Mouse (Mus musculus) urinary bladder, postnatal 36 days (tissue): ENCODE data around the gene Depp1.

Source experiments
- DNase-seq, 2 experiments: peaks; one replicate each; pipeline ENCODE4 v3.0.0; 2022; ENCODE audit warnings: low spot score in 2 of 2, mixed read lengths in 1 of 2

Depp1 gene

GRCm38 (mm10) chr6:116647763-116648162 lies 2.6 kb upstream of the Depp1 start:
- DNase-seq = peak in 1 of 2 experiments; percentile 68

GRCm38 (mm10) chr6:116649811-116650210 lies 598 bp upstream of the Depp1 start:
- DNase-seq = peak in 1 of 2 experiments; percentile 41

- peak in 1 of 2 experiments; percentile 46 for DNase-seq
Observed at GRCm38 (mm10) chr6:116651437-116652118, 1.2 kb downstream of the Depp1 start.

GRCm38 (mm10) chr6:116653191-116653590 lies 2.8 kb downstream of the Depp1 start:
- no peak for DNase-seq

- DNase-seq = peak in 1 of 2 experiments; percentile 61
Observed at GRCm38 (mm10) chr6:116653684-116654454, 3.5 kb downstream of the Depp1 start.

- DNase-seq = no peak
Observed at GRCm38 (mm10) chr6:116663364-116663763, 13.0 kb downstream of the Depp1 start.

DNA sequence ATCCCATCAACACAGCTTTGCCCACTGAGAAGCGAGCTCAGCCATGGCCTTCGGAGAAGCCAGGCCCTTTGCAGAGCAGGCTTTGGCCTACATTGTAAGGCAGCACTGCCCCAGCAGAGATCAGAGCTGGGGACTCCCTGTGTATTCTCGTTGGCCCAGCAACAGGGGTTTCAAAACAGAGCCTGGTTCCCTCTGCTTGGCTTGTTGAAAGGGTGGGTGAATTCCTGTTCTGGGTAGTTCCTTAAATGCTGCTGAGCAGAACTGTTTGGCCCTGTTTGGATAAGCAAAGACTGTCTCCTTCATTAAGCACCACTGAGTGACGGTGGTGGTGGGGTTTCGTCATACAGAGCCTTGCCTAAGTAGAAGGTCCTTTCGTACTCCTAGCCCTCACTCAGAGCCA lies 13.6 kb downstream of the Depp1 start:
- DNase-seq = no peak

DNA sequence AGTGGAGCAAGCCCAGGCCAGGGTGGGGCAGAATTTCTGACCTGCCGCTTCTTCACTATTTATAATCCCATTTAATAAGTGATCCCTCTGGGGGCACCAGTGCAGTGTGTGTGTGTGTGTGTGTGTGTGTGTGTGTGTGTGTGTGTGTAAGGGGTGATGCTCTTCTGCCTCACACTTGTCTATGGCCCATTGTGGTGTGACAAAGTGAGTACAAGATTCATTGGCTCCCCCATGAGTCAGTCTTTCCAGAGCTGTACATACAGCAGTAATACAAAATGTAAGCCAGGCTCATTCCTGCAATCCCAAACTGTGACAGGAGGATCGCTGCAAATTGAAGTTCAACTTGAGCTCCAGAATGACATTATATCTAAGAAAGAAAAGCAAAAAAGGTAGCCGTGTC lies 14.4 kb downstream of the Depp1 start:
- no peak for DNase-seq

DNA sequence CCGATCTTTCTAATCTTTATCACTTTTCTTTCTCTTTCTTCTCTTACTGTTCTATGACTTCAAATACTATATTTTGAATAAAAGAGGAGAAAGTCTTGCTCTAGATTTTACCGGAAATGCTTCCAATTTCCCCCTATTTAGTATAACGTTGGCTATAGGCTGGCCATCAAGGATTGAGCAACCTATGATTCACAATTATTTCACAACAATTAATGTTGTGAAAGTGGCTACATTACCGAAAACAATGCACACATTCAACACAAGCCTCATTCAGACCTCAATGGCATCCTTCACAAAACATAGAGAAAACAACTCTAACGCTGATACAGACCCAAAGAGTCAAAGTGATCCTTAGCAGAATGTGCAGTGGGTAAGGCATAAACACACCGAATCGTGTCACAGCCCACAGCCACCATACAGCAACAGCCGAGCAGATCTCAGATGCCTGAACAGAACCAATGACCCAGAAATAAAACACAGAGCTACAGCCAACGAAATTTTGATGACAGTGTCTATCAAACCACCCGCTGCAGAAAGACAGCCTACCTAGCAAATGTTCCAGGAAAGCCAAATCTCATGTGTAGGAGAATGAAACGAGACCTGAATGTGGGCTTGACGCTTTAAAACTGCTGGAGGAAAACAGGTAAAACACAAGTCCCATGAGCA lies 15.8 kb downstream of the Depp1 start:
- no peak for DNase-seq

DNA sequence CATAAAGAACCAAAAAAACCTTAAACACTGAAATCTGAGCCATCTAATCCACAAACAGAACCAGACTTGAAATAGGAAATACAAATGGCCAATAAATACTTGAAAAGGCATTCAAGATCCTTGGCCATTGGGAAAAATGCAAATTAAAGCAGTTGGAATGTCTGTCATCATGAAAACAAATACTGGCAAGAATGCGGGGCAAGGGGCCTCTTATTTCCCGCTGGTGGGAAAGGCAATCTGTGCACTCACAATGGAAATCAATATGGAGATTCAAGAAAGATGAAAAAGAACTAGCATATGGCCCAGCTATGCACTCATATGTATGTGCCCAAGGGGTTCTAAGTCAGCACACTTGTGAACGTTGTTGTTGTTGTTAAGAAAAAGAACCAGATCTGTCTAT lies 16.5 kb downstream of the Depp1 start:
- no peak for DNase-seq

GRCm38 (mm10) chr6:116667382-116667781 lies 17.0 kb downstream of the Depp1 start:
- DNase-seq = no peak

GRCm38 (mm10) chr6:116668682-116669470 lies 18.5 kb downstream of the Depp1 start:
- no peak for DNase-seq

GRCm38 (mm10) chr6:116670144-116670543 lies 19.7 kb downstream of the Depp1 start:
- no peak for DNase-seq

DNA sequence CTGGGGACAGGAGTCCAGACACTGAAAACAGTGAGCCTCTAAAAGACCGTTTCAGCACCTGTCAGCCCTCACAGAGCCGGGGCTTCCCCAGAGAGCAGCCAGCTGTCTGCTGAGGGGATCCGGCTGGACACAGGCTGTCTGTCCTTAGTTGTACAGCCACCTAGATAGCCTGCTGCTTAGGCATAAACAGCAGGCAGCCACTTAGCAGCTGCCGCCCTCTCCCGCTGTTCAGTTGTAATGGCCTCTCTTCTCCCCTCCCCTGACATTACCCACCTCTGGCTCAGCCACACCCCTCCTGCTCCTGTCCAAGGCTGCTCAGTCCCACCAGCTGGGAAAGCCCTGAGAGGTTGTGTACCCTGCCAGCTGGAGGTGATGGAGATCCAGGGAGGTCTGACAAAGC lies 20.6 kb downstream of the Depp1 start:
- DNase-seq = no peak

DNA sequence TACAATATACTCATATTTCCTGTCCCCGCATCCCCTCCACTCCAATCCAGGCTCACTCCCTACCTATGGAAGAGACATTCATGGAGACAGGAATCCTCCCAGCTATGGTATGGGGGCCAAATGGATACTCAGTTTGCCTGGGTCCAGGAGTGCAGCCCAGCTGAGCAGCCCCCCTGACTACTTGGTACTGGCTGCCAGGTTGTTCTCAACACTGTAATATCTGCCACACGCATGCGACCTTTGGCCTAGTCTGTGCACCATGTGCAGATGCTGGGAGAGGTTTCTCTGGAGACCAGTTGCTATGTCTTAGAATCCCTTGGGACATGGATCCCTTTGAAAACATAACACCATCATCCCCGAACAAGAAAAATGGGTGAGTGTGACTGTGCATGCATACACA lies 21.4 kb downstream of the Depp1 start:
- no peak for DNase-seq

GRCm38 (mm10) chr6:116672349-116672748 lies 21.9 kb downstream of the Depp1 start:
- no peak for DNase-seq

DNA sequence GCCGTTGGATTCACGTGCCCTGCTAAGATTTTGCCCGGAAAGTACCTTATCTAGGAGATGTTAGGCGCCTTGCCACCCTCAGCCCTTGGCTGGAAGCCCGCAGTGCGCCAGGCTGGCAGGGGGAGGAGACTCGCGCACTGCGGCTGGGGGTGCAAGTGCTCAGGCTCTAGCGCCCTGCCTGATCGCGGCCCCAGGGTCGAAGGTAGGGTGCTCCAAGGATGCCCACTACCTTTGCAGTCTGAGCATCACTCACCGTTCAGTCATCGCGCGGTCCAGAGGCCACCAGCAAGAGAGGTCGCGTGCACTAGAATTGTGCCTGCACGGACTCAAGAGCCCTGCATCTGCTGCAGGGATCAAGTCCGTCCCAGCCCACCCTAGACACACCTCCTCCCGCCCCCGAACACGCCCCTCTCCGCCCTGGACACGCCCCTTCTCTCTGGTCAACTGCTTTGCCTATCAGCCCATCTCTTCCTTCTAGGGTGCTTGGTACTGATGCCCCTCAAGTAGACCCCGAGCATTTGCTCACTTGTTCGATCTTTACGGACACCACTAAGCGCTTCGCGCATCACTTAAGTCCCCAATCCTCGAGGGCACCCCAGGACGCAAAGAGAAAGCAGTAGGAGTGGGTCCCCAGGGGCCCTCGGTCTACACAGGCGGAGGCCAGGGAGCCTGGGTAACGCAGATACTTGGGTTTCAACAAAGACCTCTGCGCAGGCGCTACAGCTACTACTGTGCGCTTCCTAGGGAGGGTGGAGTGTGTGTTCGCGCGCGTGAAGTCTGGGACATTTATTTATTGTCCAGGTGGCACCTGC lies 23.3 kb downstream of the Depp1 start, which contains the start of gene Rassf4:
TSS of gene Rassf4 (minus strand) at position 482 of the 812 bp plus-strand sequence.
- peak; percentile 85 to 86 for DNase-seq

GRCm38 (mm10) chr6:116674283-116674886 lies 24.0 kb downstream of the Depp1 start:
- no peak for DNase-seq

- no peak for DNase-seq
Observed at GRCm38 (mm10) chr6:116676355-116676913, 26.0 kb downstream of the Depp1 start.

DNA sequence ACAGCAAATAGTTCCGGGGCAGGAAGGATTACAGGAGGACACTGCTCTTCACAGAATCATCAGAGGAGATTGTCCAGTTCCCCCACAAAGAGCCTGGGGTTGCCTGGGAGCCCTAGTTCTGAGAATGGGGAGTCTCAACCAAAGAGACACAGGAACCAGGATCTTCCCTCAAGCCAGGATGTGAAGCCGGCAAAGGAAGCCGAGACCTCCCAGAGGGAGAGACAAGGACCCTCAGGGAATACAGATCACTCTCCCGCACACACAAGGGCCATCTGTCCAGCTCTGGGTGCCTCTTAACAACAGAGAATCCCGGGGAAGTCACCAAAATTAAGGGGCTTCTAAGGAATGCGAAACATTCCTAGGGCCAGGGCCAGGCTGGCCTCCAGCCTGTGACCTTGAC lies 26.9 kb downstream of the Depp1 start:
- no peak for DNase-seq
